Mouse (Mus musculus): ENCODE results near the gene Armc3. TPM values are rescaled to one million over a fixed set of nuclear protein-coding genes. Genes with fewer than 3 reads are reported as not detected.

Gene Armc3
- total RNA-seq, 2 experiments from 2014 or later, result not detected

DNA sequence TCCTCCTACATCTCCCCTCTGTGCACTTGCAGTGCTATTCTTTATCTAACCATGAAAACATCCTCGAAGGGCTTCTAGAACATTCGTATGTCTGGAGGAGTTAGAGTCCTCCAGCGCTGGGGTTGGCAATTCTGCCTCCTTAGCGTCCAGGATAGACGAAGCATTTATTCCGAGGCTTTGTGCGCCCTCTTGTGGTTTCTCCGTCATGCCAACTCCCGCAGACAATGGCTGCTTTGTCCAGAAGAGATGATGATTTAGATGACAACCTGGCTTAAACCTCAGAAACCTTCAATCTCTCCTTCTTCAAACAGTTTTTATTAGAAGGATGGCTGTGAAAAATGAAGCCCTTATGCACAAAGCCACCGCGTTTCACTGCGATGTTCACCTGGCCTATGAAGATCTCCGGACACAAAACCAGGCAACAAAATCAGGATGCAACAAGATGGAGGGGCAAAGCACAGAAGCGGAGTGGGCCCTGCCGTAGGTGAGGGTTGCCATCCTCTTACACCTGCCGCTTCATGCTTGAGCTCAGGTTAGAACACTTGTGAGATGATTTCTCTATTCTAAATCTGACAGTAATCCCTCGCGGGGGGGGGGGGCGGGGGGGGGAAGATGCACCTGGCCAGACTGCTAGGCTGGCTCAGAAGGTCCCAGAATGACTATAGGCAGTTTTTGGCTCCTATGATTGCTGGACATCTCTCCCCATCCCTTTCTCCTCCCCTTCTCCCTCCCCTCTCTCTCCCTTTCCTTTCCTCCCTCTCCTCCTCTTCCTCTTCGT lies 145.7 kb downstream of the Armc3 start:
- intact Hi-C loops (cut with DNase I), result loop anchor here (2.0 to 10.0 kb wide), 3 partner anchors 472 to 1320 kb away; no protein-coding TSS in a partner anchor
- peak; percentile 86 to 93 for DNase-seq

DNA sequence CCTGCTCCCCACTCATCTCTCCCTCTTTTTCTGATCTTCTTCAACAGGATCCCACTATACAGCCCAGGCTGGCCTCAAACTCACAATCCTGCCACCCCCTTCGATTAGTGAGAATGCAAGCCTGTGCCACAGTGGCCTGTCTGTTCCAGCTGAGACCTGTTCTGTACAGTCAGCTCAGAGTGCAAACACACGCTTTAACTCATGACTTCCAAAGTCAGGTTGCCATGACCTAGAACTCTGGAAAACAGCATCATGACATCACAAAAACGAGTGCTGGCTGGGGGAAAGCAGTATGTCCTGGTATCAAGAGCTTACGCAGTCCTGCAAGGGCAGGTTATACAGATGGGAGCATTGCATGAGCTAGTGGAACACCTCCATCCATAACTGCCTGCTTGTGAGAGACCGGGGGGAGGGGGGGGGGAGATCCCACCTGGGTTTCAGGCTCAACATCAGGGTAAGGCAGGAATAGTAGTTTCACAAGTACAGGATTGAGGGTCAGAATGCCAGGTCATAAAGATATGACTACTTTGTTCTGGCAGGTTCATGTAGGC lies 146.4 kb downstream of the Armc3 start:
- no peak for DNase-seq
- intact Hi-C loops (cut with DNase I), result loop anchor here (2.0 to 10.0 kb wide), 3 partner anchors 473 to 1321 kb away; no protein-coding TSS in a partner anchor

DNA sequence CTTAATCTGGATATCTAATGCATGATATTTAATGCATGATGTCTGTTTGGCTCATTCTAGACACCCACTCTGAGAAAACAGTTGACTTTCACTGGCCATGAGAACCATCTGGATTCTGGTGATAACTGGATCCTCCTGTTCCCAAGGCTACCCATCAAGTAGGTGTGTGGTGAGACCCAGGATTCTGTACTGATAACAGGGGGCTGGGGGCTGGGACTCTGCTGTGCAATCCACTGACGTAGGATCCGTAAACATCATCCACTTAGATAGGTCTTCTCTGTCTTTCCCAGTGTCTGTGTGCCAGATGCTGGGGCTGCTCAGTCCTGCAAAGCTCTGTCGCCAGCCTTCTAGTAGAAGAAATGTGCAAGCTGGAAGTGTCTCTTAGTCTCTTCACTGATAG lies 149.4 kb downstream of the Armc3 start:
- no peak for DNase-seq
- intact Hi-C loops (cut with DNase I), result loop anchor here (10.0 kb wide), 2 partner anchors 964 to 1324 kb away; no protein-coding TSS in a partner anchor

GRCm38 (mm10) chr2:19350167-19350566 lies 151.1 kb downstream of the Armc3 start:
- intact Hi-C loops (cut with DNase I), result no loop called here

GRCm38 (mm10) chr2:19351615-19352253 lies 152.6 kb downstream of the Armc3 start:
- no peak for DNase-seq
- intact Hi-C loops (cut with DNase I), result no loop called here

More at GRCm38 (mm10) chr2:19350167-19350566, 151.1 kb downstream of the Armc3 start:
- DNase-seq, result no peak

GRCm38 (mm10) chr2:19353158-19353557 lies 154.1 kb downstream of the Armc3 start:
- intact Hi-C loops (cut with DNase I), result no loop called here
- DNase-seq, result no peak

Other genes with a start within 250 kb of the Armc3 start
- 10 to 100 TPM in 1 of 2 experiments, 1 to 10 TPM in 1; 9.0 to 10.3 TPM for gene Pip4k2a, start 201.2 kb upstream of the Armc3 start, total RNA-seq (2021)
- under 1 TPM in 1 of 2 experiments, not detected in 1; 0.34 TPM for gene 4930426L09Rik, start 201.0 kb upstream of the Armc3 start, total RNA-seq (2021)
- 10 to 100 TPM; 48.8 to 50.5 TPM for gene Msrb2, start 172.1 kb downstream of the Armc3 start, total RNA-seq (2021)
- not detected for gene Ptf1a, start 246.4 kb downstream of the Armc3 start, total RNA-seq (2021)